Mouse (Mus musculus) embryonic fibroblast, embryonic 13.5 days (primary cell): Measurements from ENCODE around the gene 1110051M20Rik. TPM values are rescaled to one million over a fixed set of nuclear protein-coding genes. Genes with fewer than 3 reads are reported as not detected.
"Not testable (repeated sequence)": the region's sequence is repeated elsewhere in the genome, so short reads cannot be mapped to it uniquely, and the experiment has no call there.

ENCODE experiments used
- H3K27ac ChIP-seq: 2 replicates; pipeline ENCODE4 v1.5.1; 2012; ENCODE audit warnings: low read length, control low read depth, inconsistent platforms; ENCODE audit not compliant: insufficient read depth
- H3K4me1 ChIP-seq: 2 replicates; pipeline ENCODE4 v1.6.1; 2011; ENCODE audit warnings: low read length; ENCODE audit not compliant: control insufficient read depth, insufficient read depth
- H3K4me3 ChIP-seq: 2 replicates; pipeline ENCODE4 v1.5.1; 2011; ENCODE audit warnings: mild to moderate bottlenecking, control low read depth, low read length; ENCODE audit not compliant: insufficient read depth
- CTCF ChIP-seq: IDR thresholded peaks from 2 replicates; pipeline ENCODE4 v1.5.1; 2011; ENCODE audit warnings: mild to moderate bottlenecking, control low read depth, low read length, moderate library complexity, borderline replicate concordance; ENCODE audit not compliant: insufficient read depth
- POLR2A ChIP-seq: IDR thresholded peaks from 2 replicates; pipeline ENCODE4 v1.6.1; 2011; ENCODE audit warnings: low read depth, mild to moderate bottlenecking, control low read depth, low read length, moderate library complexity
- polyA plus RNA-seq: library from polyadenylated mRNA; stranded (reverse); fragments of >200 nt; gene quantifications from 2 replicates; pipeline ENCODE4 v1.2.4, GENCODE M21; 2011; ENCODE audit warnings: low read depth; ENCODE audit not compliant: missing spikeins, insufficient read length

Gene 1110051M20Rik
- polyA plus RNA-seq, 1 experiment, result 36.3 TPM

GRCm38 (mm10) chr2:91248366-91248765 is 196.1 kb downstream of the 1110051M20Rik start:
- TF ChIP-seq CTCF (no peak), POLR2A (no peak)
- no peak overlapping the region; the same call in 1 of the 2 replicates for H3K27ac ChIP-seq
- H3K4me1 ChIP-seq, result no peaks in the 10 kb centered on the region; the same call in 1 of the 2 replicates
- H3K4me3 ChIP-seq, result no peak overlapping the region

- H3K4me1 ChIP-seq, result no peaks in the 10 kb centered on the region; the same call in 1 of the 2 replicates
- TF ChIP-seq POLR2A (no peak), CTCF (no peak)
- no peak overlapping the region for H3K4me3 ChIP-seq
- no peak overlapping the region for H3K27ac ChIP-seq
Measured at GRCm38 (mm10) chr2:91244557-91245228, 199.8 kb downstream of the 1110051M20Rik start.

GRCm38 (mm10) chr2:91243416-91243815 is 201.1 kb downstream of the 1110051M20Rik start:
- Histone ChIP-seq H3K27ac (no peak overlapping the region), H3K4me1 (no peaks in the 10 kb centered on the region; the same call in 1 of the 2 replicates), H3K4me3 (no peak overlapping the region)
- TF ChIP-seq CTCF, result no peak
- no peak for TF ChIP-seq POLR2A

GRCm38 (mm10) chr2:91242547-91242946 is 202.0 kb downstream of the 1110051M20Rik start:
- no peak for TF ChIP-seq CTCF
- no peak for TF ChIP-seq POLR2A
- no peak overlapping the region for H3K27ac ChIP-seq
- no peaks in the 10 kb centered on the region; the same call in 1 of the 2 replicates for H3K4me1 ChIP-seq
- H3K4me3 ChIP-seq, result no peak overlapping the region

- H3K4me1 ChIP-seq, result not testable (repeated sequence)
- peak overlapping the region; percentile 70 for H3K4me3 ChIP-seq
- peak overlapping the region; percentile 85 for H3K27ac ChIP-seq
Measured at GRCm38 (mm10) chr2:91237511-91238080, 206.9 kb downstream of the 1110051M20Rik start.

- H3K27ac ChIP-seq, result peak within 1 kb of the TSS; percentile 85
- H3K4me1 ChIP-seq, result no peaks in the 10 kb centered on the region
- TF ChIP-seq POLR2A (peak; percentile 64), CTCF (no peak)
- peak within 1 kb of the TSS; percentile 70 for H3K4me3 ChIP-seq
Measured at GRCm38 (mm10) chr2:91236601-91237510, 207.6 kb downstream of the 1110051M20Rik start, which contains the start of gene Ddb2. Ddb2 (minus strand) TSS chr2:91236982.

GRCm38 (mm10) chr2:91229735-91230134 is 214.8 kb downstream of the 1110051M20Rik start:
- TF ChIP-seq CTCF, result no peak
- no peak for TF ChIP-seq POLR2A
- H3K4me1 ChIP-seq, result no peaks in the 10 kb centered on the region
- H3K27ac ChIP-seq, result no peak overlapping the region
- no peak overlapping the region for H3K4me3 ChIP-seq

Other genes starting within 250 kb of the 1110051M20Rik start
- 1.5 and 1.6 TPM in 2 replicates for gene Nr1h3, start 241.9 kb downstream of the 1110051M20Rik start, polyA plus RNA-seq
- 51.2 and 54.9 TPM in 2 replicates for gene Acp2, start 241.8 kb downstream of the 1110051M20Rik start, polyA plus RNA-seq
- 5.6 and 8.4 TPM in 2 replicates for gene Ddb2, start 207.7 kb downstream of the 1110051M20Rik start, polyA plus RNA-seq
- 22.0 and 25.5 TPM in 2 replicates for gene Pacsin3, start 188.8 kb downstream of the 1110051M20Rik start, polyA plus RNA-seq
- gene Arfgap2, start 179.7 kb downstream of the 1110051M20Rik start, polyA plus RNA-seq, result 50.4 and 67.0 TPM in 2 replicates
- 5.1 and 7.0 TPM in 2 replicates for gene Lrp4, start 12.8 kb upstream of the 1110051M20Rik start, polyA plus RNA-seq
- 79.8 and 102 TPM in 2 replicates for gene Ckap5, start 82.1 kb upstream of the 1110051M20Rik start, polyA plus RNA-seq
- gene F2, start 191.7 kb upstream of the 1110051M20Rik start, polyA plus RNA-seq, result not detected in 2 replicates
- gene Zfp408, start 205.1 kb upstream of the 1110051M20Rik start, polyA plus RNA-seq, result 14.8 and 17.1 TPM in 2 replicates
- 249 and 267 TPM in 2 replicates for gene Arhgap1, start 205.2 kb upstream of the 1110051M20Rik start, polyA plus RNA-seq